Mouse (Mus musculus) thymus, adult 2 months (tissue): Measurements from ENCODE around the gene Elk4. TPM values are rescaled to one million over a fixed set of nuclear protein-coding genes. Genes with fewer than 3 reads are reported as not detected.

Source experiments
- DNase-seq: peaks from one replicate; pipeline ENCODE4 v3.0.0; 2021
- H3K27ac ChIP-seq: fragments of 200-500 bp; 2 replicates; pipeline ENCODE4 v1.5.1; 2012; ENCODE audit warnings: low read length, control low read depth; ENCODE audit not compliant: control insufficient read depth, insufficient read depth
- H3K27me3 ChIP-seq: fragments of 200-500 bp; 2 replicates; pipeline ENCODE4 v1.6.1; 2012; ENCODE audit warnings: mild to moderate bottlenecking, low read length, moderate library complexity, mixed read lengths; ENCODE audit not compliant: control insufficient read depth, insufficient read depth
- H3K36me3 ChIP-seq: fragments of 200-500 bp; 2 replicates; pipeline ENCODE4 v1.6.1; 2012; ENCODE audit warnings: mild to moderate bottlenecking, low read length, moderate library complexity; ENCODE audit not compliant: control insufficient read depth, insufficient read depth
- H3K4me1 ChIP-seq: fragments of 200-500 bp; replicated peaks from 2 replicates; pipeline ENCODE4 v1.6.1; 2012; ENCODE audit warnings: low read length; ENCODE audit not compliant: control insufficient read depth, insufficient read depth
- H3K4me3 ChIP-seq: fragments of 200-500 bp; 2 replicates; pipeline ENCODE4 v1.5.1; 2012; ENCODE audit warnings: mild to moderate bottlenecking, low read length, control low read depth, moderate library complexity; ENCODE audit not compliant: control insufficient read depth, insufficient read depth
- CTCF ChIP-seq: fragments of 200-500 bp; IDR thresholded peaks from 2 replicates; pipeline ENCODE4 v1.5.1; 2012; ENCODE audit warnings: mild to moderate bottlenecking, control low read depth, low read length, moderate library complexity, borderline replicate concordance; ENCODE audit not compliant: control insufficient read depth, poor library complexity, insufficient read depth; ENCODE audit errors: extremely low read depth
- POLR2A ChIP-seq: fragments of 200-500 bp; IDR thresholded peaks from 2 replicates; pipeline ENCODE4 v1.6.1; 2012; ENCODE audit warnings: mild to moderate bottlenecking, low read length, control low read depth, moderate library complexity; ENCODE audit not compliant: control insufficient read depth, poor library complexity, insufficient read depth; ENCODE audit errors: extremely low read depth
- whole genome bisulfite sequencing: fragments of 180-500 bp; shearing (Covaris S2); methylation state at CpG from one replicate; pipeline ENCODE4 v1.1.7; 2018; 5-methylcytosine and 5-hydroxymethylcytosine counted together
- polyA plus RNA-seq: library from polyadenylated mRNA; depleted of rRNA; stranded (reverse); fragments of >200 nt; gene quantifications from 2 replicates; pipeline ENCODE4 v1.2.3, GENCODE M21; 2012

Gene Elk4
- polyA plus RNA-seq, 1 experiment = 82.3 TPM

- no peak for TF ChIP-seq CTCF
- TF ChIP-seq POLR2A = no peak
- 91% methylated on average over 2 of the region's 2 CpGs for WGBS
- no peaks in the 10 kb centered on the region for H3K4me1 ChIP-seq
Measured at GRCm38 (mm10) chr1:131983806-131984205, 23.6 kb upstream of the Elk4 start.

GRCm38 (mm10) chr1:131987432-131987831 lies 20.0 kb upstream of the Elk4 start:
- Histone ChIP-seq H3K27ac (no peak overlapping the region), H3K4me1 (no peaks in the 10 kb centered on the region), H3K36me3 (no peaks in the 10 kb centered on the region), H3K4me3 (no peak overlapping the region), H3K27me3 (no peaks in the 10 kb centered on the region)
- TF ChIP-seq POLR2A (no peak), CTCF (no peak)
- 85% methylated on average over 15 of the region's 15 CpGs for WGBS
- DNase-seq = no peak

More at GRCm38 (mm10) chr1:131983806-131984205, 23.6 kb upstream of the Elk4 start:
- no peak for DNase-seq
- Histone ChIP-seq H3K4me3 (no peak overlapping the region), H3K27ac (no peak overlapping the region), H3K27me3 (no peaks in the 10 kb centered on the region), H3K36me3 (no peaks in the 10 kb centered on the region)

GRCm38 (mm10) chr1:131989476-131989875 lies 17.9 kb upstream of the Elk4 start:
- Histone ChIP-seq H3K4me3 (no peak overlapping the region), H3K36me3 (no peaks in the 10 kb centered on the region), H3K4me1 (no peaks in the 10 kb centered on the region), H3K27ac (no peak overlapping the region), H3K27me3 (no peaks in the 10 kb centered on the region)
- DNase-seq = no peak
- 91% methylated on average over 4 of the region's 4 CpGs for WGBS
- no peak for TF ChIP-seq POLR2A
- no peak for TF ChIP-seq CTCF

GRCm38 (mm10) chr1:131990083-131990760 lies 17.2 kb upstream of the Elk4 start:
- DNase-seq = no peak
- H3K4me1 ChIP-seq = no peaks in the 10 kb centered on the region
- H3K27me3 ChIP-seq = no peaks in the 10 kb centered on the region
- H3K4me3 ChIP-seq = no peak overlapping the region
- 93% methylated on average over 9 of the region's 9 CpGs for WGBS
- no peak overlapping the region for H3K27ac ChIP-seq
- TF ChIP-seq POLR2A (no peak), CTCF (no peak)
- H3K36me3 ChIP-seq = no peaks in the 10 kb centered on the region

GRCm38 (mm10) chr1:131992561-131993001 lies 14.8 kb upstream of the Elk4 start:
- H3K4me1 ChIP-seq = no peaks in the 10 kb centered on the region
- no peaks in the 10 kb centered on the region for H3K27me3 ChIP-seq
- 65% methylated on average over 7 of the region's 7 CpGs for WGBS
- no peak overlapping the region for H3K27ac ChIP-seq
- no peak overlapping the region for H3K4me3 ChIP-seq
- TF ChIP-seq POLR2A (no peak), CTCF (no peak)
- no peak for DNase-seq
- no peaks in the 10 kb centered on the region for H3K36me3 ChIP-seq

GRCm38 (mm10) chr1:131993169-131994040 lies 14.0 kb upstream of the Elk4 start:
- Histone ChIP-seq H3K4me3 (no peak overlapping the region), H3K27me3 (no peaks in the 10 kb centered on the region), H3K27ac (no peak overlapping the region), H3K4me1 (no peaks in the 10 kb centered on the region), H3K36me3 (no peaks in the 10 kb centered on the region)
- 54% methylated on average over 12 of the region's 12 CpGs for WGBS
- TF ChIP-seq CTCF (no peak), POLR2A (no peak)
- no peak for DNase-seq
